Mouse (Mus musculus) erythroblast, embryonic 14.5 days (primary cell): ENCODE measurements around the gene Gsk3a.

Source experiments
- GATA1 ChIP-seq: IDR thresholded peaks from 2 replicates; pipeline ENCODE4 v1.6.1; 2012; ENCODE audit warnings: low read length, inconsistent platforms, mixed read lengths
- TAL1 ChIP-seq: IDR thresholded peaks from 3 replicates; pipeline ENCODE4 v1.6.1; 2012; ENCODE audit warnings: low read length, inconsistent platforms, mixed read lengths

- no peak for TF ChIP-seq TAL1
- no peak for TF ChIP-seq GATA1
Observed at GRCm38 (mm10) chr7:25248018-25248647, 10.5 kb upstream of the Gsk3a start.
